Mouse (Mus musculus): Measurements from ENCODE around the gene Mdh2. TPM values are rescaled to one million over a fixed set of nuclear protein-coding genes. Genes with fewer than 3 reads are reported as not detected.

Mdh2 gene
- total and polyA plus RNA-seq, 2 experiments from 2014 or later: 115 to 665 TPM

- H3K9ac ChIP-seq: peak within 1 kb of the TSS; percentile 87
- peak within 1 kb of the TSS; percentile 36; the same call in 1 of the 2 replicates for H3K27ac ChIP-seq (ENCODE audit: low read depth, low read length)
- no peaks in the 10 kb centered on the region for H3K9me3 ChIP-seq (ENCODE audit: low read length)
- peak within 1 kb of the TSS; percentile 91 for H3K4me2 ChIP-seq (ENCODE audit: low read depth)
- H3K4me1 ChIP-seq (ENCODE audit: insufficient read depth): peaks cover 4% of the 10 kb centered on the region; the same call in 1 of the 2 replicates
- no peaks in the 10 kb centered on the region for H3K27me3 ChIP-seq (ENCODE audit: insufficient read depth, low read length)
- H3K36me3 ChIP-seq (ENCODE audit: insufficient read depth): peaks cover 22% of the 10 kb centered on the region
- ATAC-seq (peak; percentile 97), DNase-seq (peak; percentile 94)
- peak within 1 kb of the TSS; percentile 89 for H3K4me3 ChIP-seq (ENCODE audit: low read depth, low read length)
- no peak for TF ChIP-seq CTCF (IDR thresholded peaks at IDR 0.05; ENCODE audit: low read depth)
- WGBS: under 1% methylated on average over 60 of the region's 60 CpGs
These were observed 34.3 kb upstream of the Mdh2 start, which contains the start of gene Tmem120a for GRCm38 (mm10) chr5:135743741-135744609. Gene Tmem120a (minus strand): TSS chr5:135744448.

GRCm38 (mm10) chr5:135744742-135745141, 33.5 kb upstream of the Mdh2 start:
- Histone ChIP-seq H3K27me3 (ENCODE audit: insufficient read depth, low read length) (no peaks in the 10 kb centered on the region), H3K4me2 (ENCODE audit: low read depth) (peak overlapping the region; percentile 91), H3K9me3 (ENCODE audit: low read length) (no peaks in the 10 kb centered on the region), H3K36me3 (ENCODE audit: insufficient read depth) (peaks cover 18% of the 10 kb centered on the region), H3K27ac (ENCODE audit: low read depth, low read length) (no peak overlapping the region; the same call in 1 of the 2 replicates), H3K4me3 (ENCODE audit: low read depth, low read length) (peak overlapping the region; percentile 89), H3K4me1 (ENCODE audit: insufficient read depth) (peaks cover 4% of the 10 kb centered on the region; the same call in 1 of the 2 replicates), H3K9ac (no peak overlapping the region)
- no peak for TF ChIP-seq CTCF (IDR thresholded peaks at IDR 0.05; ENCODE audit: low read depth)
- DNase-seq (no peak), ATAC-seq (no peak)
- WGBS: 15% methylated on average over 12 of the region's 12 CpGs

DNA sequence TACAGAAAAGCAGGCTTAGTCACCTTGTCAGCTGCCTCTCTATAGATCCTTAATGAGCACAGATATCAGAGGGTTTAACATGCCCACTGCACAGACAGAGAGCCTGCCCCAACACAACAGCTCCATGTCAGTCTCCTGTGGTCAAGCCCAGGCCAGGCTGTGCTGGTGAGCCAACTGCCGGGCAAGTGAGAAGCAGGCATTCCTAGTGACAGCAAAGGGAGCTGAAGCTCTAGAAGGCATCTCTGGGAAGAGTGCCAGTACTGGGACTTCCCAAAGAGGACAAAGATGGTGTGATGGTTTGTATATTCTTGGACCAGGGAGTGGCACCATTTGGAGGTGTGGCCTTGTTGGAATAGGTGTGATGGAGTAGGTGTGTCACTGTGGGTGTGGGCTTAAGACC, 27.2 kb upstream of the Mdh2 start:
- DNase-seq: no peak
- ATAC-seq: no peak
- no peak for TF ChIP-seq CTCF (IDR thresholded peaks at IDR 0.05; ENCODE audit: low read depth)
- no peak overlapping the region for H3K9ac ChIP-seq
- H3K27ac ChIP-seq (ENCODE audit: low read depth, low read length): no peak overlapping the region
- H3K27me3 ChIP-seq (ENCODE audit: insufficient read depth, low read length): no peaks in the 10 kb centered on the region
- H3K4me2 ChIP-seq (ENCODE audit: low read depth): no peak overlapping the region
- H3K4me3 ChIP-seq (ENCODE audit: low read depth, low read length): no peak overlapping the region
- WGBS: 61% methylated on average over 1 of the region's 1 CpGs
- H3K4me1 ChIP-seq (ENCODE audit: insufficient read depth): no peaks in the 10 kb centered on the region
- H3K9me3 ChIP-seq (ENCODE audit: low read length): no peaks in the 10 kb centered on the region
- H3K36me3 ChIP-seq (ENCODE audit: insufficient read depth): no peaks in the 10 kb centered on the region

DNA sequence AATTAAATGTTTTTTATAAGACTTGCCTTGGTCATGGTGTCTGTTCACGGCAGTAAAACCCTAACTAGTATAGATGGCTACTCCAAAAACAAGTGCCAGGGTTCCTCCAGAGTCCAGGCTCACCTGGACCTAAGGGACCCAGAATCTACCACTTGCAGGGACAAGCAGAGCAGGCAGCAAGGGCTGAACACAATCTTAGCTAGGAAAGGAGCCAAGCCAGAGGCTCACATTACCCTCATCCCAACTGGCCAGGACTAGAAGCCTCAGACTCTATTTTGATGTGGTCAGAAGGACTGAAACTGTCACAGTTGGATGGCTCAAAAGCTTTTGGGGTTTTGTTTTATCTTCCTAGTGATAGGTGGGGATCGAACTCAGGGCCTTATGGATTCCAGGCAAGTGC, 26.7 kb upstream of the Mdh2 start:
- no peak overlapping the region for H3K4me3 ChIP-seq (ENCODE audit: low read depth, low read length)
- DNase-seq (no peak), ATAC-seq (no peak)
- H3K9ac ChIP-seq: no peak overlapping the region
- H3K27me3 ChIP-seq (ENCODE audit: insufficient read depth, low read length): no peaks in the 10 kb centered on the region
- H3K4me2 ChIP-seq (ENCODE audit: low read depth): no peak overlapping the region
- no peaks in the 10 kb centered on the region for H3K4me1 ChIP-seq (ENCODE audit: insufficient read depth)
- H3K9me3 ChIP-seq (ENCODE audit: low read length): no peaks in the 10 kb centered on the region
- no peak for TF ChIP-seq CTCF (IDR thresholded peaks at IDR 0.05; ENCODE audit: low read depth)
- 87% methylated on average over 2 of the region's 2 CpGs for WGBS
- no peaks in the 10 kb centered on the region for H3K36me3 ChIP-seq (ENCODE audit: insufficient read depth)
- H3K27ac ChIP-seq (ENCODE audit: low read depth, low read length): no peak overlapping the region

DNA sequence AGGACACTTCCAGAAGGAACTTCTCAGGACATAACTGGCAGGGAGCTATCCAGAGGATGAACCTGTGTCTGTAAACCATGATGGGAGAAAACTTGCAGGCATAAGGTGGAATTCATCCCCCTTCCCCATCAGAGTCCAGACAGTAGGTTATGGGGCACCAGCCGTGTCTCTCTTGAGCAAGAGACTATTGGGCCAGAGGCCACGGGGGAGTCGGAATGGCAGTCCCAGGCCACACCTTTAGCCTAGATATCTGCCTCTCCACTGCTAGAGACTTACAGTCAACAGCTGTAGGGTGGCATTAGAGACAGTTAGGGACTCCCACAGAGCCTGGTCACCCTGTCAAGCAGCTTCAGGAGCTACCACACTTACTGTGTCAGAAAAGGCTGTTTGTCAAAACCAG, 16.4 kb upstream of the Mdh2 start:
- no peak for ATAC-seq
- Histone ChIP-seq H3K27ac (ENCODE audit: low read depth, low read length) (no peak overlapping the region), H3K4me1 (ENCODE audit: insufficient read depth) (no peaks in the 10 kb centered on the region), H3K4me2 (ENCODE audit: low read depth) (no peak overlapping the region), H3K9me3 (ENCODE audit: low read length) (no peaks in the 10 kb centered on the region), H3K36me3 (ENCODE audit: insufficient read depth) (no peaks in the 10 kb centered on the region), H3K27me3 (ENCODE audit: insufficient read depth, low read length) (no peaks in the 10 kb centered on the region), H3K4me3 (ENCODE audit: low read depth, low read length) (no peak overlapping the region), H3K9ac (no peak overlapping the region)
- 74% methylated on average over 3 of the region's 3 CpGs for WGBS
- no peak for TF ChIP-seq CTCF (IDR thresholded peaks at IDR 0.05; ENCODE audit: low read depth)
- no peak for DNase-seq

- H3K9me3 ChIP-seq (ENCODE audit: low read length): no peaks in the 10 kb centered on the region
- no peaks in the 10 kb centered on the region for H3K27me3 ChIP-seq (ENCODE audit: insufficient read depth, low read length)
- no peak overlapping the region for H3K27ac ChIP-seq (ENCODE audit: low read depth, low read length)
- no peak overlapping the region for H3K4me2 ChIP-seq (ENCODE audit: low read depth)
- H3K4me3 ChIP-seq (ENCODE audit: low read depth, low read length): no peak overlapping the region
- H3K9ac ChIP-seq: no peak overlapping the region
- H3K4me1 ChIP-seq (ENCODE audit: insufficient read depth): no peaks in the 10 kb centered on the region
- ATAC-seq (peak; percentile 73), DNase-seq (peak; percentile 91)
- 3% methylated on average over 7 of the region's 7 CpGs for WGBS
- no peaks in the 10 kb centered on the region for H3K36me3 ChIP-seq (ENCODE audit: insufficient read depth)
- peak; percentile 94 for TF ChIP-seq CTCF (IDR thresholded peaks at IDR 0.05; ENCODE audit: low read depth)
These were observed 14.8 kb upstream of the Mdh2 start for GRCm38 (mm10) chr5:135763526-135763925.

DNA sequence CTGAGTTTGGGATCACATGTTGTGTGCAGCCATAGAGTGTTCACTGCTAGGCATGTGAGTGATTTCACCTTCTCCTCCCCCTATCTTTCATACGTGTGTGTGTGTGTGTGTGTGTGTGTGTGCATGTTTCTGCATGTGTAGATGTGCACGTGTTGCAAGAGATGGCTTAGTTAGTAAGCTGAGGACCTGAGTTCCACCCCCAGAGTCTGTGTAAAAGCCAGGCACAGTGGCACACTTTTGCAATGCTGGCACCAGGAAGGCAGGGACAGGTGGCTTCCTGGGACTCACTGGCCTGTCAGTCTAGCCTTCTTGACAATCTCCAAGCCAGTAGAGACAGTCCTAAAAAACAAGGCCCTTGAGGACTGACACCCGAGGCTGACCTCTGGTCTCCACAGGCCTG, 13.3 kb upstream of the Mdh2 start:
- Histone ChIP-seq H3K36me3 (ENCODE audit: insufficient read depth) (no peaks in the 10 kb centered on the region), H3K27ac (ENCODE audit: low read depth, low read length) (no peak overlapping the region)

More for the DNA sequence above, 13.3 kb upstream of the Mdh2 start:
- no peak overlapping the region for H3K4me2 ChIP-seq (ENCODE audit: low read depth)
- no peaks in the 10 kb centered on the region for H3K27me3 ChIP-seq (ENCODE audit: insufficient read depth, low read length)
- no peak overlapping the region for H3K4me3 ChIP-seq (ENCODE audit: low read depth, low read length)
- no peaks in the 10 kb centered on the region for H3K9me3 ChIP-seq (ENCODE audit: low read length)
- 55% methylated on average over 3 of the region's 3 CpGs for WGBS
- H3K9ac ChIP-seq: no peak overlapping the region
- H3K4me1 ChIP-seq (ENCODE audit: insufficient read depth): no peaks in the 10 kb centered on the region
- TF ChIP-seq CTCF (IDR thresholded peaks at IDR 0.05; ENCODE audit: low read depth): no peak
- no peak for DNase-seq
- ATAC-seq: no peak

Measured in forebrain, postnatal 0 days (tissue).